Mouse (Mus musculus): ENCODE measurements around the gene Rdh9.

- TF ChIP-seq CTCF (conservative IDR thresholded peaks at IDR 0.05; ENCODE audit: insufficient read depth, insufficient read length, low read depth, low read length) (no peak), POLR2A (IDR thresholded peaks at IDR 0.05; ENCODE audit: low read depth, low read length) (no peak)
Measured at GRCm38 (mm10) chr10:127748847-127749612, 27.2 kb upstream of the Rdh9 start.
